Mouse (Mus musculus): ENCODE measurements around the gene Pnpla8. TPM values are rescaled to one million over a fixed set of nuclear protein-coding genes. Genes with fewer than 3 reads are reported as not detected.

The Pnpla8 gene
- total and polyA plus RNA-seq, 2 experiments from 2014 or later: 62.7 to 107 TPM

DNA sequence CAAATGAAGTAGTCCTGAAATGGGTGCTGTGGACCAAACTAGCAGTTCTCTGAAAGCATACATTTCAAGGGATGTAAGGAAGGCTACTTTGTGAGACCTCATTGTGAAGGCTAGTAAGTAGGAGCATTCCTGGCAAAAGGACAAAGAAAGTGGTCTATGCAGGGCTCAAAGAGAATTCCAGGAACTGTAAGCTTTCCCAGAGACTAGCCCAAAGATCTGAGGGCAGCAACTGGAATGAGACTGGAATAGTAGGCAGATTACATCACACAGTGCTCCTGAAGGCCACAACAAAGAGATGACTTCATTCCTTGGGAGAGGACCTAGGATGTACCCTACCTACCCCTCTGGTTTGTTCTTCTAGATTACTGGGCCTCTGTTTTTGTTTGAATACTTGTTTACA lies 79.6 kb downstream of the Pnpla8 start:
- no peaks in the 10 kb centered on the region for H3K27me3 ChIP-seq (ENCODE audit: insufficient read depth, low read length)
- DNase-seq (ENCODE audit: low spot score) (no peak), ATAC-seq (no peak)
- no peaks in the 10 kb centered on the region for H3K9me3 ChIP-seq (ENCODE audit: low read length)
- H3K9ac ChIP-seq (replicated peaks; ENCODE audit: low read length): no peak overlapping the region
- H3K27ac ChIP-seq: no peak overlapping the region
- no peak overlapping the region for H3K4me3 ChIP-seq (ENCODE audit: low read length)
- TF ChIP-seq CTCF (IDR thresholded peaks at IDR 0.05; ENCODE audit: low read depth): no peak
- no peaks in the 10 kb centered on the region for H3K36me3 ChIP-seq (ENCODE audit: insufficient read depth, low read length)
- H3K4me1 ChIP-seq (ENCODE audit: insufficient read depth, low read length): no peaks in the 10 kb centered on the region
- no peak overlapping the region for H3K4me2 ChIP-seq (ENCODE audit: low read depth, low read length)

DNA sequence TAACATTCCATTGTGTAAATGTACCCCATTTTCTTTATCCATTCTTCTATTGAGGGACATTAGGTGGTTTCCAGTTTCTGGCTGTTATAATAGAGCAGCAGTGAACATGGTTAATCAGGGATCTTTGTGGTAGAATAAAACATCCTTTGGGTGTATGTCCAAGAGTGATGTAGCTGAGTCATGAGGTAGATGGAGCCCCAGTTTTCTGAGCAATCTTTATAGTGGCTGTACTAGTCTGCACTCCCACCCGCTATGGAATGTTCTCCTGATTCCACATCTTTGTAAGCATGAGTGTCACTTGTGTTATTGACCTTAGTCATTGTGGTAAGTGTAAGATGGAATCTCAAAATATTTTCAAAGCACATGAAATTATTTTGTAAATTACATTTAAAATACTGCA lies 82.8 kb downstream of the Pnpla8 start:
- H3K27ac ChIP-seq: no peak overlapping the region
- 96% methylated on average over 1 of the region's 1 CpGs for WGBS
- H3K4me2 ChIP-seq (ENCODE audit: low read depth, low read length): no peak overlapping the region
- H3K9me3 ChIP-seq (ENCODE audit: low read length): no peaks in the 10 kb centered on the region
- ATAC-seq (no peak), DNase-seq (ENCODE audit: low spot score) (no peak)
- H3K4me1 ChIP-seq (ENCODE audit: insufficient read depth, low read length): no peaks in the 10 kb centered on the region
- no peak overlapping the region for H3K9ac ChIP-seq (replicated peaks; ENCODE audit: low read length)
- H3K4me3 ChIP-seq (ENCODE audit: low read length): no peak overlapping the region
- TF ChIP-seq CTCF (IDR thresholded peaks at IDR 0.05; ENCODE audit: low read depth): no peak
- H3K36me3 ChIP-seq (ENCODE audit: insufficient read depth, low read length): peaks cover 6% of the 10 kb centered on the region; the same call in 1 of the 2 replicates
- H3K27me3 ChIP-seq (ENCODE audit: insufficient read depth, low read length): no peaks in the 10 kb centered on the region

DNA sequence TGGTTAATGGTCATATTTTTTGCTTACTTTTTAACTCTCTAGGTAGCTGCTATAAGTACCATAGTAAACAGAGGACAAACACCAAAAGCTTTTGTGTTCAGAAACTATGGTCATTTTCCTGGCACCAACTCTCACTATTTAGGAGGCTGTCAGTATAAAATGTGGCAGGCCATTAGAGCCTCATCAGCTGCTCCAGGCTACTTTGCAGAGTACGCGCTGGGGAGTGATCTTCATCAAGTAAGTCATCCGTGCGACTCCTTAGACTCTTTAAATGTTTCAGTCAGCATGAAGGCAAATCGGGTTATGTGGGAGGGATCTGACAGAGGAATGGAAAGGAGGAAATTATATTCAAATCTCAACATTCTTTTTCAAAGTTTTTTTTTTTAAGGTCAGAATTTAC lies 83.7 kb downstream of the Pnpla8 start:
- no peak overlapping the region for H3K4me2 ChIP-seq (ENCODE audit: low read depth, low read length)
- TF ChIP-seq CTCF (IDR thresholded peaks at IDR 0.05; ENCODE audit: low read depth): no peak
- no peak overlapping the region for H3K4me3 ChIP-seq (ENCODE audit: low read length)
- no peak overlapping the region for H3K27ac ChIP-seq
- no peaks in the 10 kb centered on the region for H3K27me3 ChIP-seq (ENCODE audit: insufficient read depth, low read length)
- H3K9ac ChIP-seq (replicated peaks; ENCODE audit: low read length): no peak overlapping the region
- no peaks in the 10 kb centered on the region for H3K9me3 ChIP-seq (ENCODE audit: low read length)
- no peak for ATAC-seq
- WGBS: 68% methylated on average over 5 of the region's 5 CpGs
- peaks cover 6% of the 10 kb centered on the region; the same call in 1 of the 2 replicates for H3K36me3 ChIP-seq (ENCODE audit: insufficient read depth, low read length)
- DNase-seq (ENCODE audit: low spot score): peak; percentile 7
- no peaks in the 10 kb centered on the region for H3K4me1 ChIP-seq (ENCODE audit: insufficient read depth, low read length)

DNA sequence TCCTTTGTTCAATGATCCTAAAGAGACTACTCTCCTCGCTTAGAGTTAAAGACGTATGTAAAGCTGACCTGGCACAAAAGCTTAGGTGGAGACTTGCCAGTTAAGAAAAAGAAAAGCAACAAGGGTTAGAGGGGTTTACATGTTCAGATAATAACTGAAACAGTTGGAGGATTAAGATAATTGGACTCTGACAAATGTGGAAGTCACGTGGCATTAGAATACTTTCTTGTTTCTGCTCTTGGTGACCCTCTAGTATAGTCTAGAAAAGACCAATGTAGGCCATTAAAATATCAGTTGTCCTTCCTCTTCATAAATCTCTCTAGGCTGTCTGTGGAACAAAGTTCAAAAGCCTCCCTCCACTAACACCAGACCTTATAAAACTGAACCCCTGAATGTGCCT lies 87.1 kb downstream of the Pnpla8 start:
- 94% methylated on average over 3 of the region's 3 CpGs for WGBS
- Histone ChIP-seq H3K4me2 (ENCODE audit: low read depth, low read length) (no peak overlapping the region), H3K27me3 (ENCODE audit: insufficient read depth, low read length) (no peaks in the 10 kb centered on the region), H3K4me1 (ENCODE audit: insufficient read depth, low read length) (no peaks in the 10 kb centered on the region), H3K36me3 (ENCODE audit: insufficient read depth, low read length) (peaks cover 6% of the 10 kb centered on the region; the same call in 1 of the 2 replicates), H3K9ac (replicated peaks; ENCODE audit: low read length) (no peak overlapping the region), H3K27ac (no peak overlapping the region), H3K4me3 (ENCODE audit: low read length) (no peak overlapping the region), H3K9me3 (ENCODE audit: low read length) (no peaks in the 10 kb centered on the region)
- DNase-seq (ENCODE audit: low spot score): no peak
- TF ChIP-seq CTCF (IDR thresholded peaks at IDR 0.05; ENCODE audit: low read depth): no peak
- no peak for ATAC-seq

DNA sequence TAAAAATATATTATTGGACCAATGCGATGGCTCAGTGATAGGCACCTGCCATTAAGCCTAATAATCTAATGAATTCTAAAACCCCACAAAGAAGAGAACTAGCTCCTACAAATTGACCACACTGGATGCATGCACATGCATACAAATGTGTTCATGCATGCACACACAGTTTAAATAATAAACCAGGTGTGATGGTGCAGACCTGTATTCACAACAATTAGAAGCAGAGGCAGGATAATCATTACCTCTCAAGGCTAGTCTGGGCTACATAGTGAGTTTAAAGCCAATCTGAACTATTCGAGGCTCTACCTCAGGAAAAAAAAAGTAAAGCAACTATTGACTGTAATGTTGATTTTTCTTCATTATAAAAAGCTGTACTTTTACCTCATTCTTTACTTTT lies 94.0 kb downstream of the Pnpla8 start:
- H3K9ac ChIP-seq (replicated peaks; ENCODE audit: low read length): no peak overlapping the region
- no peak for ATAC-seq

DNA sequence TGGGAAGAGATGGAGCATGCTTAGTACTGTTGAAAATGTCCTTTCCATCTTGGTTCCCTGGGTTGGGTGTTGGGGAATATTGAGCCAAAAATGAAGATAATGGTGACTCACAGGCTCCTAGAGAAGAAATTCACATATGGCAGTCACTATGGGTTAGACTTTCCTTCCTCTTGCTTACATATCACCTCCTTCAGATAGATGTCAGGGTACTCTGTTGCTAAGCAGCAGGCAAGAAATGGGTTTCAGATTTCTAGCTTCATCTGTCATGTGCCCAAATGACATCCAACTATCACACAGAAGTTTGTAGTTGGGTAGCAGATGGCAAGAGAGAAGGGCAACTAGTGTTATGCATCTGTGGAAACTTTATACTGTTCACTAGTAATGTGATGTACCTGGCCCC lies 103.9 kb downstream of the Pnpla8 start:
- Histone ChIP-seq H3K36me3 (ENCODE audit: insufficient read depth, low read length) (no peaks in the 10 kb centered on the region), H3K9ac (replicated peaks; ENCODE audit: low read length) (no peak overlapping the region), H3K9me3 (ENCODE audit: low read length) (no peaks in the 10 kb centered on the region), H3K4me2 (ENCODE audit: low read depth, low read length) (no peak overlapping the region), H3K4me3 (ENCODE audit: low read length) (no peak overlapping the region), H3K27ac (no peak overlapping the region), H3K27me3 (ENCODE audit: insufficient read depth, low read length) (no peaks in the 10 kb centered on the region), H3K4me1 (ENCODE audit: insufficient read depth, low read length) (no peaks in the 10 kb centered on the region)
- ATAC-seq: no peak
- no peak for TF ChIP-seq CTCF (IDR thresholded peaks at IDR 0.05; ENCODE audit: low read depth)
- DNase-seq (ENCODE audit: low spot score): no peak

More for the DNA sequence above, 94.0 kb downstream of the Pnpla8 start:
- H3K36me3 ChIP-seq (ENCODE audit: insufficient read depth, low read length): no peaks in the 10 kb centered on the region
- no peak overlapping the region for H3K27ac ChIP-seq
- no peak for TF ChIP-seq CTCF (IDR thresholded peaks at IDR 0.05; ENCODE audit: low read depth)
- DNase-seq (ENCODE audit: low spot score): no peak
- H3K4me1 ChIP-seq (ENCODE audit: insufficient read depth, low read length): no peaks in the 10 kb centered on the region
- no peak overlapping the region for H3K4me2 ChIP-seq (ENCODE audit: low read depth, low read length)
- H3K27me3 ChIP-seq (ENCODE audit: insufficient read depth, low read length): no peaks in the 10 kb centered on the region
- H3K9me3 ChIP-seq (ENCODE audit: low read length): no peaks in the 10 kb centered on the region
- H3K4me3 ChIP-seq (ENCODE audit: low read length): no peak overlapping the region
- WGBS: 90% methylated on average over 2 of the region's 2 CpGs

DNA sequence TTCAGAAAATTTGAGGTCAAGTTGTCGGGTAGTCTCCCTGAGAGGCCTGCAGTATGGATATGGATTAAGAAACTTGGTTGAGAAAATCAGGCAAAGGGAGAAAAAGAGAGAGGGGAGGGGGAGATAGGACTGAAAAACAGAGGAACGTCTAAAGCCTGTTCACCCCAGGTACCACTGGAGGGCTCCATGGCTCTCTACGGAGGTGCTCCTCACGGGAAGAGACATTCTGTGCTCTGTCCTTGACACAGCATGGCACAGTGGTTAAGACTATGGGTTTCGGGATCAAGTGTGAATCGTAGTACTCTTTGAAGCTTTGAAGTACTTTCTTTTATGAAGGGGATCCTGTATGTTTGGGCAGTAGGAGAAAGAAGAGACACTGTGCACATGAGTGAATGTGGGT lies 106.3 kb downstream of the Pnpla8 start:
- H3K27ac ChIP-seq: no peak overlapping the region
- no peaks in the 10 kb centered on the region for H3K27me3 ChIP-seq (ENCODE audit: insufficient read depth, low read length)
- H3K9me3 ChIP-seq (ENCODE audit: low read length): no peaks in the 10 kb centered on the region
- ATAC-seq: no peak; the same call in 1 of the 2 replicates
- H3K4me2 ChIP-seq (ENCODE audit: low read depth, low read length): no peak overlapping the region
- no peak overlapping the region for H3K4me3 ChIP-seq (ENCODE audit: low read length)
- WGBS: 35% methylated on average over 6 of the region's 6 CpGs
- no peaks in the 10 kb centered on the region for H3K36me3 ChIP-seq (ENCODE audit: insufficient read depth, low read length)
- no peak overlapping the region for H3K9ac ChIP-seq (replicated peaks; ENCODE audit: low read length)
- peak; percentile 65 for TF ChIP-seq CTCF (IDR thresholded peaks at IDR 0.05; ENCODE audit: low read depth)
- H3K4me1 ChIP-seq (ENCODE audit: insufficient read depth, low read length): peaks cover 9% of the 10 kb centered on the region
- peak; percentile 71 for DNase-seq (ENCODE audit: low spot score)

All from hindbrain, postnatal 0 days (tissue).